34 mouse cellular contexts compared by ENCODE assay signal in genomic region chr4:140881771-140882170, GRCm38 (mm10). TPM values are rescaled to one million over a fixed set of nuclear protein-coding genes. Genes with fewer than 3 reads are reported as not detected.
DNase-seq lines count a peak whose midpoint lies in the region; ATAC-seq and TF ChIP-seq lines count a peak whose summit lies in the region.
"Had no signal": no experiment of that assay in that cellular context is flagged by ENCODE, and none has a peak within 500 bp of the region (broad histone marks: within the 10 kb centered on the region; RNA-seq: fewer than 3 reads in every experiment).

No protein-coding gene starts in this region.

- H3K79me2 ChIP-seq in myocyte (ENCODE audit: control insufficient read depth, insufficient read depth), result no peaks in the 10 kb centered on the region

- no peak for TF ChIP-seq POLR2A in myocyte (IDR thresholded peaks at IDR 0.05; ENCODE audit: insufficient read length, low read depth)

- H3K9ac ChIP-seq in forebrain, embryonic 11.5 days (ENCODE audit: low read length), result no peak overlapping the region
- H3K9ac ChIP-seq in forebrain, postnatal 0 days, result no peak overlapping the region
- no peak overlapping the region for H3K9ac ChIP-seq in heart, embryonic 11.5 days (ENCODE audit: low read depth, low read length)
- H3K9ac ChIP-seq: embryonic facial prominence, embryonic 13.5 days; forebrain, embryonic 12.5 days; heart, embryonic 12.5 days; hindbrain, embryonic 14.5 days; limb, embryonic 13.5 days; liver, embryonic 14.5 days; lung, embryonic 14.5 days; midbrain, embryonic 12.5 days; neural tube, embryonic 13.5 days had no signal

- H3K4me2 ChIP-seq in forebrain, embryonic 11.5 days (ENCODE audit: low read depth, low read length, severe bottlenecking), result no peak overlapping the region
- no peak overlapping the region for H3K4me2 ChIP-seq in forebrain, postnatal 0 days (ENCODE audit: low read depth)
- H3K4me2 ChIP-seq in heart, embryonic 11.5 days, result no peak overlapping the region
- H3K4me2 ChIP-seq in myocyte (ENCODE audit: low read depth), result no peak overlapping the region
- H3K4me2 ChIP-seq: embryonic facial prominence, embryonic 13.5 days; forebrain, embryonic 12.5 days; heart, embryonic 12.5 days; hindbrain, embryonic 14.5 days; limb, embryonic 13.5 days; lung, embryonic 14.5 days; midbrain, embryonic 12.5 days; neural tube, embryonic 13.5 days had no signal

- DNase-seq in forebrain, embryonic 11.5 days (ENCODE audit: low spot score), result peak; percentile 41
- no peak for DNase-seq in forebrain, postnatal 0 days
- DNase-seq in heart, embryonic 10.5 days (ENCODE audit: low spot score), result peak; percentile 53
- DNase-seq in retina, adult 2 months (ENCODE audit: low read depth, low spot score), result peak; percentile 56
- DNase-seq in retina, embryonic 14.5 days (ENCODE audit: low spot score), result no peak
- DNase-seq in lung, postnatal 25 days (ENCODE audit: low spot score), result no peak
- DNase-seq: adrenal gland, postnatal 14 days; cerebellum, adult 11 months; cerebellum, adult 9-11 months; embryo, embryonic 11 days; kidney, adult 18-20 months; kidney, postnatal 4 days; lung, embryonic 14.5 days; lung, postnatal 36 days; right cerebral cortex, adult 18-20 months; thymus, postnatal 14 days had no signal

- H3K4me1 ChIP-seq in forebrain, embryonic 11.5 days (replicated peaks; ENCODE audit: control insufficient read depth, insufficient read depth, low read length), result no peaks in the 10 kb centered on the region
- H3K4me1 ChIP-seq in forebrain, postnatal 0 days (ENCODE audit: insufficient read depth), result no peaks in the 10 kb centered on the region
- H3K4me1 ChIP-seq in heart, embryonic 10.5 days, result 0 out of 2 replicates have a peak, but pooled peaks cover 4% of the 10 kb centered on the region
- no peaks in the 10 kb centered on the region for H3K4me1 ChIP-seq in heart, embryonic 11.5 days (ENCODE audit: control insufficient read depth, insufficient read depth, low read length)
- H3K4me1 ChIP-seq: embryonic facial prominence, embryonic 13.5 days; heart, embryonic 12.5 days had no signal

- no peaks in the 10 kb centered on the region for H3K9me3 ChIP-seq in forebrain, embryonic 11.5 days (ENCODE audit: control insufficient read depth, low read length)
- H3K9me3 ChIP-seq in forebrain, postnatal 0 days (ENCODE audit: low read length), result no peaks in the 10 kb centered on the region
- H3K9me3 ChIP-seq in heart, embryonic 10.5 days, result peaks cover 3% of the 10 kb centered on the region; the same call in 1 of the 2 replicates
- no peaks in the 10 kb centered on the region for H3K9me3 ChIP-seq in heart, embryonic 11.5 days (replicated peaks; ENCODE audit: control insufficient read depth, low read length)
- H3K9me3 ChIP-seq: embryonic facial prominence, embryonic 13.5 days; neural tube, embryonic 13.5 days had no signal

- H3K27me3 ChIP-seq in forebrain, embryonic 11.5 days (ENCODE audit: control insufficient read depth, insufficient read depth, low read length), result no peaks in the 10 kb centered on the region
- H3K27me3 ChIP-seq in forebrain, postnatal 0 days (ENCODE audit: insufficient read depth, low read length), result no peaks in the 10 kb centered on the region
- H3K27me3 ChIP-seq in heart, embryonic 10.5 days (ENCODE audit: insufficient read depth, poor library complexity, severe bottlenecking), result peaks cover 3% of the 10 kb centered on the region; the same call in 1 of the 2 replicates
- H3K27me3 ChIP-seq in heart, embryonic 11.5 days (ENCODE audit: control insufficient read depth, insufficient read depth, low read length), result no peaks in the 10 kb centered on the region
- no peaks in the 10 kb centered on the region for H3K27me3 ChIP-seq in myocyte (ENCODE audit: control insufficient read depth, insufficient read depth, insufficient read length)
- H3K27me3 ChIP-seq: embryonic facial prominence, embryonic 13.5 days; forebrain, embryonic 12.5 days; heart, embryonic 12.5 days; limb, embryonic 13.5 days; midbrain, embryonic 12.5 days; neural tube, embryonic 13.5 days; Patski had no signal

- no peak for TF ChIP-seq CTCF in forebrain, postnatal 0 days (IDR thresholded peaks at IDR 0.05; ENCODE audit: low read depth)

- H3ac ChIP-seq in myocyte (ENCODE audit: control insufficient read depth, insufficient read length), result no peak overlapping the region

- ATAC-seq in forebrain, embryonic 11.5 days (replicated peaks; ENCODE audit: low FRiP score), result no peak
- no peak for ATAC-seq in forebrain, postnatal 0 days
- no peak for ATAC-seq in heart, embryonic 11.5 days (replicated peaks; ENCODE audit: insufficient number of reproducible peaks, low FRiP score, low TSS enrichment)
- ATAC-seq: Patski had no signal

- H3K27ac ChIP-seq in forebrain, embryonic 11.5 days (ENCODE audit: low read depth, low read length), result no peak overlapping the region
- H3K27ac ChIP-seq in forebrain, postnatal 0 days (ENCODE audit: low read depth, low read length), result no peak overlapping the region
- H3K27ac ChIP-seq in heart, embryonic 10.5 days, result no peak overlapping the region
- H3K27ac ChIP-seq in heart, embryonic 11.5 days (ENCODE audit: low read depth, low read length), result no peak overlapping the region
- H3K27ac ChIP-seq: embryonic facial prominence, embryonic 13.5 days; forebrain, embryonic 12.5 days; hindbrain, embryonic 14.5 days; limb, embryonic 13.5 days; liver, embryonic 14.5 days; midbrain, embryonic 12.5 days; neural tube, embryonic 13.5 days had no signal

- 90% methylated on average over 13 of the region's 13 CpGs for whole genome bisulfite sequencing in forebrain, embryonic 11.5 days
- 90% methylated on average over 13 of the region's 13 CpGs for WGBS in forebrain, postnatal 0 days
- 86% methylated on average over 13 of the region's 13 CpGs for WGBS in heart, embryonic 10.5 days
- 92% methylated on average over 13 of the region's 13 CpGs for WGBS in heart, embryonic 11.5 days (ENCODE audit: insufficient replicate concordance)

- no peak overlapping the region for H3K4me3 ChIP-seq in forebrain, embryonic 11.5 days (ENCODE audit: low read depth, low read length)
- H3K4me3 ChIP-seq in forebrain, postnatal 0 days (ENCODE audit: low read depth, low read length), result no peak overlapping the region
- H3K4me3 ChIP-seq in heart, embryonic 10.5 days, result no peak overlapping the region
- H3K4me3 ChIP-seq in heart, embryonic 11.5 days (ENCODE audit: low read depth, low read length), result no peak overlapping the region
- no peak overlapping the region for H3K4me3 ChIP-seq in myocyte
- H3K4me3 ChIP-seq: embryonic facial prominence, embryonic 13.5 days; erythroblast, embryonic 14.5 days; forebrain, embryonic 12.5 days; heart, embryonic 12.5 days; limb, embryonic 13.5 days; midbrain, embryonic 12.5 days; neural tube, embryonic 13.5 days had no signal

- no peaks in the 10 kb centered on the region for H3K36me3 ChIP-seq in forebrain, embryonic 11.5 days (ENCODE audit: control insufficient read depth, insufficient read depth, low read length)
- H3K36me3 ChIP-seq in forebrain, postnatal 0 days (ENCODE audit: insufficient read depth), result no peaks in the 10 kb centered on the region
- H3K36me3 ChIP-seq in heart, embryonic 10.5 days, result no peaks in the 10 kb centered on the region
- H3K36me3 ChIP-seq in heart, embryonic 11.5 days (ENCODE audit: control insufficient read depth, insufficient read depth, low read length), result no peaks in the 10 kb centered on the region
- no peaks in the 10 kb centered on the region for H3K36me3 ChIP-seq in myocyte (ENCODE audit: control insufficient read depth, insufficient read depth)
- H3K36me3 ChIP-seq: embryonic facial prominence, embryonic 13.5 days; forebrain, embryonic 12.5 days; heart, embryonic 12.5 days; limb, embryonic 13.5 days; midbrain, embryonic 12.5 days; neural tube, embryonic 13.5 days had no signal

TF ChIP-seq in myocyte, 11 proteins besides CTCF, POLR2A, EP300 and RAD21:
- TF ChIP-seq MYOG (IDR thresholded peaks at IDR 0.05; ENCODE audit: control insufficient read depth in 1 of 3, insufficient read depth in 1 of 3, insufficient read length in 2 of 3, low read depth in 2 of 3) (peak; percentile 17 to 83 (median 41)), E2F4 (IDR thresholded peaks at IDR 0.05; ENCODE audit: insufficient read depth) (no peak), MYOD1 (IDR thresholded peaks at IDR 0.05; ENCODE audit: control insufficient read depth in 1 of 3, insufficient read length in 2 of 3, low read depth in 2 of 3) (peak in 2 of 3 experiments; percentile 43 to 94), TCF3 (IDR thresholded peaks at IDR 0.05; ENCODE audit: insufficient read length, low read depth) (peak; percentile 79)

RNA-seq across cellular contexts. Expression of gene Padi2, which starts 24.4 kb away (rescaled TPM):
- 0.23 and 1.3 TPM in 2 replicates for polyA plus RNA-seq in forebrain, embryonic 11.5 days (2014; fragmentation: Nextera tagmentation; extraction: Ambion mirVana)
- 1.1 and 1.8 TPM in 2 replicates for total RNA-seq in forebrain, postnatal 0 days (2014; rRNA removed)
- polyA plus RNA-seq in forebrain, postnatal 0 days (2015; fragmentation: Nextera tagmentation; extraction: Ambion mirVana), result 1.2 and 1.3 TPM in 2 replicates
- 2.9 and 6.3 TPM in 2 replicates for polyA plus RNA-seq in heart, embryonic 10.5 days (2016; fragmentation: Nextera tagmentation; extraction: Ambion mirVana)
- polyA plus RNA-seq in heart, embryonic 11.5 days (2014; fragmentation: Nextera tagmentation; extraction: Ambion mirVana), result 3.8 and 5.9 TPM in 2 replicates
- 20.7 TPM for polyA plus RNA-seq in myocyte (2012; fragmentation: generic; extraction: Trizol)

RNA-seq across cellular contexts. Expression of gene Padi1, which starts 36.2 kb away (rescaled TPM):
- polyA plus RNA-seq in forebrain, embryonic 11.5 days (2014; fragmentation: Nextera tagmentation; extraction: Ambion mirVana), result 0.12 TPM in 1 of 2 replicates, not detected in the other
- 0.08 and 0.10 TPM in 2 replicates for total RNA-seq in forebrain, postnatal 0 days (2014; rRNA removed)
- 0.06 and 0.08 TPM in 2 replicates for polyA plus RNA-seq in forebrain, postnatal 0 days (2015; fragmentation: Nextera tagmentation; extraction: Ambion mirVana)
- polyA plus RNA-seq in heart, embryonic 10.5 days (2016; fragmentation: Nextera tagmentation; extraction: Ambion mirVana), result 0.16 TPM in 2 replicates
- polyA plus RNA-seq in heart, embryonic 11.5 days (2014; fragmentation: Nextera tagmentation; extraction: Ambion mirVana), result 0.19 and 0.24 TPM in 2 replicates
- polyA plus RNA-seq in myocyte (2012; fragmentation: generic; extraction: Trizol), result 0.06 TPM
- total RNA-seq: adrenal gland, postnatal 14 days; granulocyte monocyte progenitor cell, adult 5-6 weeks; layer of hippocampus, postnatal 25 days; left cerebral cortex, postnatal 36 days; megakaryocyte, adult 5-6 weeks had no signal
- polyA plus RNA-seq: erythroblast, embryonic 14.5 days; heart, postnatal 0 days; hindbrain, embryonic 14.5 days; midbrain, postnatal 0 days had no signal

Comparison
In these comparisons a context has a peak if more than half of its experiments do, and no peak if none do; other contexts are left out.
1. DNase-seq: peak in forebrain, embryonic 11.5 days (single experiment), heart, embryonic 10.5 days (single experiment) and retina, adult 2 months (single experiment); none in forebrain, postnatal 0 days (single experiment), retina, embryonic 14.5 days (single experiment) and lung, postnatal 25 days (single experiment).